Mouse (Mus musculus) kidney, postnatal 0 days (tissue): ENCODE data around the gene Elof1. TPM values are rescaled to one million over a fixed set of nuclear protein-coding genes. Genes with fewer than 3 reads are reported as not detected.
"Not testable (repeated sequence)": the region's sequence is repeated elsewhere in the genome, so short reads cannot be mapped to it uniquely, and the experiment has no call there.

ENCODE experiments used
- ATAC-seq: fragments of 200-750 bp; cut with Nextera tagmentation; replicated peaks from 2 replicates; pipeline ENCODE4 v1.8.0; 2017; ENCODE audit warnings: low read depth, moderate number of reproducible peaks, moderate TSS enrichment, moderate library complexity; ENCODE audit not compliant: low FRiP score
- DNase-seq: peaks from one replicate; pipeline ENCODE4 v3.0.0-alpha.2; 2016; ENCODE audit warnings: low spot score
- H3K27ac ChIP-seq: fragments of 300-500 bp; sonication (generic); 2 replicates; pipeline ENCODE4 v1.5.1; 2014; ENCODE audit warnings: mild to moderate bottlenecking
- H3K27me3 ChIP-seq: fragments of 300-500 bp; sonication (generic); 2 replicates; pipeline ENCODE4 v1.6.1; 2014; ENCODE audit warnings: low read length, mixed read lengths; ENCODE audit not compliant: insufficient read depth
- H3K36me3 ChIP-seq: fragments of 300-500 bp; sonication (generic); 2 replicates; pipeline ENCODE4 v1.6.1; 2014; ENCODE audit warnings: low read length, mixed read lengths; ENCODE audit not compliant: insufficient read depth
- H3K4me1 ChIP-seq: fragments of 300-500 bp; sonication (generic); replicated peaks from 2 replicates; pipeline ENCODE4 v1.6.1; 2014; ENCODE audit warnings: antibody characterized with exemption, low read length, mixed read lengths; ENCODE audit not compliant: insufficient read depth
- H3K4me2 ChIP-seq: fragments of 300-500 bp; sonication (generic); 2 replicates; pipeline ENCODE4 v1.6.1; 2014; ENCODE audit warnings: mild to moderate bottlenecking, low read length, moderate library complexity, mixed read lengths
- H3K4me3 ChIP-seq: fragments of 300-500 bp; sonication (generic); replicated peaks from 2 replicates; pipeline ENCODE4 v1.5.1; 2014; ENCODE audit warnings: low read depth, low read length
- H3K9ac ChIP-seq: fragments of 300-500 bp; sonication (generic); 2 replicates; pipeline ENCODE4 v1.6.1; 2014; ENCODE audit warnings: low read depth, low read length
- H3K9me3 ChIP-seq: fragments of 300-500 bp; sonication (generic); replicated peaks from 2 replicates; pipeline ENCODE4 v1.6.1; 2016; ENCODE audit warnings: low read length, inconsistent platforms, mixed read lengths
- CTCF ChIP-seq: IDR thresholded peaks from 2 replicates; pipeline ENCODE4 v1.5.1; 2016; ENCODE audit warnings: antibody characterized with exemption, low read depth, mild to moderate bottlenecking, moderate library complexity
- WGBS: fragments of 180-500 bp; shearing (Covaris S2); extraction: QIAGEN DNeasy Blood & Tissue Kit; methylation state at CpG from one replicate; pipeline ENCODE4 v1.1.7; 2014; 5-methylcytosine and 5-hydroxymethylcytosine counted together
- polyA plus RNA-seq: library from polyadenylated mRNA; unstranded; fragments of >200 nt; fragmentation: Nextera tagmentation; extraction: Ambion mirVana; gene quantifications from 2 replicates; pipeline ENCODE4 v1.2.1, GENCODE M21; 2015

The Elof1 gene
- polyA plus RNA-seq, 1 experiment from 2014 or later = 160 TPM

- no peak overlapping the region for H3K9ac ChIP-seq
- H3K27ac ChIP-seq = no peak overlapping the region
- 36% methylated on average over 6 of the region's 6 CpGs for WGBS
Measured at GRCm38 (mm10) chr9:22161299-22161698, 44.3 kb upstream of the Elof1 start.

GRCm38 (mm10) chr9:22157516-22158265, 40.7 kb upstream of the Elof1 start:
- WGBS = 74% methylated on average over 34 of the region's 34 CpGs

More at GRCm38 (mm10) chr9:22161299-22161698, 44.3 kb upstream of the Elof1 start:
- no peaks in the 10 kb centered on the region for H3K27me3 ChIP-seq
- DNase-seq (no peak), ATAC-seq (no peak)
- no peaks in the 10 kb centered on the region for H3K9me3 ChIP-seq
- H3K4me3 ChIP-seq = no peak overlapping the region
- H3K4me1 ChIP-seq = peaks cover 7% of the 10 kb centered on the region; the same call in 1 of the 2 replicates
- no peak overlapping the region for H3K4me2 ChIP-seq
- no peaks in the 10 kb centered on the region; the same call in 1 of the 2 replicates for H3K36me3 ChIP-seq
- no peak for TF ChIP-seq CTCF

DNA sequence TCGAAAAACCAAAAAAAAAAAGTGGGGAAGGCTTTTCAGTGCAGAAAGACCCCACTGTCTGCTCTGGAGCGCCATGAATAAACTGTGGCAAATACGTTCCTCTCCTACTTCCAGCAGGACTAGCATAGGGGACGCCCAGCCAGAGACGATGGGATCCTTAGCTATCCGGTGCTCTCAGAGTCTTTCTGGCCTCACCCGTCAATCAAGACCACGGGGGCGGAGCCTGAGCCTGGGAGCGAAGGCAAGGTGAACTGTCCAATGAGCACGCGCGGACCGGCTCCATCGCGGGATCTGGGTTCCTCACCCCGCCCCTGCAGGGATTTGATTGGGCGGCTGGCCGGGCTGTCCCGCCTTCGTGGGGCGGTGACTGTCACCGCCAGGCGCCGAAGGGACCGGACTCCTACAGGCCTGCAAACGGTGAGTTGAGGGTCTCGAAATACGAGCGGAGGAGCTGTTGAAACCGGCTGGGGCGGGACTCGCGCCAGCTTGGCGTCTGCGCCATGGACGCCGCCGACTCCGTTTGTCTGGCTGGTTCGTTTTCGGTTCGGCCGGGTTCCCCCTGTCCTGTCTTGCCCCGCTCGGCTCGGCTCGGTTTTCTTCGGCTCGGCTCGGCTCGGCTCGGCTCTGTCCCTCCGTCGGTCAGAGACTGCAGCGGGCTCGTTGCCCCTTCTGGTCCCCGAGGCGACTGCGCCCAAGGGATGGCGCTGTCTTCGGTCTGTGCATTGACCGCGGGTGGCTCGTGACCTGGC, 39.7 kb upstream of the Elof1 start, which contains the start of gene Pigyl:
TSS of gene Pigyl (plus strand) at position 350 of the 749 bp plus-strand sequence.
- peak; percentile 99 for DNase-seq
- Histone ChIP-seq H3K9me3 (no peaks in the 10 kb centered on the region), H3K27ac (peak within 1 kb of the TSS; percentile 90), H3K36me3 (no peaks in the 10 kb centered on the region; the same call in 1 of the 2 replicates), H3K27me3 (no peaks in the 10 kb centered on the region), H3K4me3 (peak within 1 kb of the TSS; percentile 71), H3K4me2 (peak within 1 kb of the TSS; percentile 81), H3K9ac (peak within 1 kb of the TSS; percentile 88), H3K4me1 (peaks cover 7% of the 10 kb centered on the region; the same call in 1 of the 2 replicates)
- peak; percentile 44 for TF ChIP-seq CTCF
- ATAC-seq = peak; percentile 98
- 4% methylated on average over 65 of the region's 65 CpGs for WGBS

More at GRCm38 (mm10) chr9:22157516-22158265, 40.7 kb upstream of the Elof1 start:
- Histone ChIP-seq H3K36me3 (no peaks in the 10 kb centered on the region; the same call in 1 of the 2 replicates), H3K4me3 (peak overlapping the region; percentile 71), H3K27ac (no peak overlapping the region), H3K9me3 (no peaks in the 10 kb centered on the region), H3K4me2 (peak overlapping the region; percentile 81), H3K9ac (peak overlapping the region; percentile 88), H3K27me3 (no peaks in the 10 kb centered on the region), H3K4me1 (peaks cover 7% of the 10 kb centered on the region; the same call in 1 of the 2 replicates)
- DNase-seq = no peak
- TF ChIP-seq CTCF = no peak
- ATAC-seq = no peak

DNA sequence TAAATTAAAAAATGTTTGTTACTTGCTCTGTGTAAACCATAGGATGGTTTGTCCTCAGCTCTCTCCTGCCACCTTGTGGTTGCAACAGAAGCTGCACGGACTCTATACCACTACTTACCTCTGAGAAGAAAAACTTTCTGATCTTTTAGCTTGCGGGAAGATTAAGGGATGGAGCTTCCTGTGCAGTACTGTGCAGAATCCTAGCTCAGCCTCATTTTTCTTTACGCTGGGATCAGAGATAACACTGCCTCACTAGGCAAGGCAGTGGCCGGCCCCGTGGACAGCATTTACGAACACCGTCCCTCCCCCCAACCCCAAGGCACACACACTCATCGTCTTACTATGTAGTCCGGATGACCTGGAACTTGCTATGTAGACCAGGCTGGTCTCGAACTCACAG, 38.6 kb upstream of the Elof1 start:
- H3K27me3 ChIP-seq = no peaks in the 10 kb centered on the region
- H3K4me1 ChIP-seq = peaks cover 7% of the 10 kb centered on the region; the same call in 1 of the 2 replicates
- H3K9me3 ChIP-seq = no peaks in the 10 kb centered on the region
- no peaks in the 10 kb centered on the region; the same call in 1 of the 2 replicates for H3K36me3 ChIP-seq
- no peak overlapping the region for H3K4me3 ChIP-seq
- WGBS = 22% methylated on average over 10 of the region's 10 CpGs
- peak; percentile 33 for ATAC-seq
- H3K27ac ChIP-seq = no peak overlapping the region
- H3K4me2 ChIP-seq = peak overlapping the region; percentile 18; the same call in 1 of the 2 replicates
- no peak overlapping the region for H3K9ac ChIP-seq
- DNase-seq = peak; percentile 86
- TF ChIP-seq CTCF = peak; percentile 83

- H3K27me3 ChIP-seq = no peaks in the 10 kb centered on the region
- TF ChIP-seq CTCF = no peak
- H3K4me3 ChIP-seq = no peak overlapping the region
- no peak overlapping the region for H3K9ac ChIP-seq
- H3K4me1 ChIP-seq = peaks cover 7% of the 10 kb centered on the region; the same call in 1 of the 2 replicates
- no peaks in the 10 kb centered on the region for H3K9me3 ChIP-seq
- H3K27ac ChIP-seq = no peak overlapping the region
- no peak overlapping the region for H3K4me2 ChIP-seq
- no peak for DNase-seq
- H3K36me3 ChIP-seq = no peaks in the 10 kb centered on the region; the same call in 1 of the 2 replicates
- 91% methylated on average over 3 of the region's 3 CpGs for WGBS
- ATAC-seq = no peak
Measured at GRCm38 (mm10) chr9:22153810-22154209, 36.8 kb upstream of the Elof1 start.

DNA sequence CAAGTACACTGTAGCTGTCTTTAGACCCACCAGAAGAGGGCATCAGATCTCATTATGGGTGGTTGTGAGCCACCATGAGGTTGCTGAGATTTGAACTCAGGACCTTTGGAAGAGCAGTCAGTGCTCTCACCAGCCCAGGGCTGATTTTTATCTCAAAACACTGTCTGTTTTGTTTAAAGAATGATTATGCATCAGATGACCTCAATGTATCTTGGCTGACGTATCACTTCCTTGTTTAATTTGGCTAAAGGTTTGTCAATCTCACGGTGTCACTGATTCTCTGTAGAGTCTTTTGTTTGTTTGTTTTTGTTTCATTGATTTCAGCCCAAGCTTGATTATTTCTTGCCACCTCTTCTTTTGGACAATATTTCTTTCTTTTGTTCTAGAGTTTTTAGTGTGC, 34.0 kb upstream of the Elof1 start:
- ATAC-seq (no peak), DNase-seq (no peak)
- Histone ChIP-seq H3K4me1 (no peaks in the 10 kb centered on the region), H3K27me3 (no peaks in the 10 kb centered on the region), H3K36me3 (no peaks in the 10 kb centered on the region), H3K27ac (no peak overlapping the region), H3K9me3 (0 out of 2 replicates have a peak, but pooled peaks cover 5% of the 10 kb centered on the region), H3K9ac (no peak overlapping the region), H3K4me3 (no peak overlapping the region), H3K4me2 (no peak overlapping the region)
- WGBS = 77% methylated on average over 2 of the region's 2 CpGs
- TF ChIP-seq CTCF = no peak

DNA sequence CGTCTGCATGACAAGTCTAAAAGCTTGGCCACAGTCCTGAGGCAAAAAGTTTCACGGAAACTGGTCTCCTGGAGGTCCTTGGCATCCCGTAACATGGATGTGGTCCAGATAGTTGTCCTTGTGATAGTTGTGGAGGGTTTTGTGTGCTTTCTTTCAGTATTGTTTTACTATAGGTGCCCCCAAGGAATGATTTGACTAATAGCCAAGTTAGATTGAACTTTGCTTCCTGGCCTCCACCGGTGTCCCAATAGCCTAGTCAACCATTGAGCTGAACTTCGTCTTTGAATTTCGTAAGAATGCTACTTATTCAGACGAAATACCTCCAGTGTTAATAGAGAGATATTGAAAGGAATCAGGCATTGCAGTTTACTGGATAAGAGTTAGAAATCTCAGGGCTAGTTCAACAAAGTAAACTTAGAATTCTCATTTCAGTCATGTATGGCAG, 33.3 kb upstream of the Elof1 start:
- H3K4me1 ChIP-seq, H3K9me3 ChIP-seq, H3K36me3 ChIP-seq, H3K4me2 ChIP-seq, ATAC-seq, H3K27me3 ChIP-seq, H3K9ac ChIP-seq, H3K4me3 ChIP-seq, H3K27ac ChIP-seq, DNase-seq: not testable (repeated sequence)
- WGBS = 87% methylated on average over 7 of the region's 7 CpGs
